Mouse (Mus musculus): Measurements from ENCODE around the gene Atp6v0a4.

DNA sequence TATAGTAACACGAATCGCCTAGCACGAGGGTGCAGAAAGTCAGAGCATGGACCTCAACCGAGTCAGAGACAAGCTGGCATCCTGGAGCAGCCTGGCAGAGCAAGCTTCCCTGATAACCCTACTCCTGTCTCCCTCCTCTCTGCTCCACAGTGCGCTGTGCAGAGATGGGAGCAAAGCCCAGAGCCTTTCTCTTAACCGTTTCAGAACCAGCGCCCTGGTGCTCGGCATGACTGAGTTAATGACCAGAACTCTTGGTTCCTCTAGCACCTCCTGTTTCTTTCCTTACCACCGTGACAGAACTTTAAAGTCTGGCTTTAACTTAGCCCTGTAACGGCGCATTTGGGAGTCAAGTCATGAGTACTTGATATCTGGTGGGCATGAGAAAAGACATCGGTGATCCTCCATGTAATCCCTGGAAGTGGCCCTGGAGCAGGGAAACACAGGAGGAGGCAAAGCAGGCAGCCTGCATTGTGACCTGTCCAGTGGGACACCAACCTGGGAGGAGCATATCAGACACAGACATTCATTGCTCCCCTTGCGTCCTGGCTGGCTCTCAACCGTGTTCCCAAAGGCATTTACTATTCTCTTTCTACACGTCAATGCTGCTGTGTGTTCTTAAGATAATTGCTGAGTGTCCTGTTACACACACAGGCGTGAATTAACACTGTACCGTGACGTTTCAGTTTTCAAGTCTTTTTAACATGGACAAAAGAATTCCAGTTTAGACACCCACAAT lies 747 bp downstream of the Atp6v0a4 start:
- TF ChIP-seq CTCF (IDR thresholded peaks at IDR 0.05; ENCODE audit: borderline replicate concordance, insufficient read depth, low read depth, low read length) (no peak), POLR2A (IDR thresholded peaks at IDR 0.05; ENCODE audit: borderline replicate concordance, insufficient read depth, low read length) (no peak)
